Mouse (Mus musculus): ENCODE measurements around the gene Eps8l1.

GRCm38 (mm10) chr7:4521231-4522003 lies 60.9 kb downstream of the Eps8l1 start:
- peak; percentile 23; the same call in 1 of the 2 replicates for TF ChIP-seq CTCF (IDR thresholded peaks at IDR 0.05; ENCODE audit: borderline replicate concordance, insufficient read depth, low read length)
- TF ChIP-seq POLR2A (IDR thresholded peaks at IDR 0.05; ENCODE audit: low read depth, low read length): no peak

Measured in embryonic fibroblast, embryonic 13.5 days (primary cell).